Mouse (Mus musculus) embryonic facial prominence, embryonic 14.5 days (tissue): ENCODE data around the gene Pfdn2. TPM values are rescaled to one million over a fixed set of nuclear protein-coding genes. Genes with fewer than 3 reads are reported as not detected.
"Not testable (repeated sequence)": the region's sequence is repeated elsewhere in the genome, so short reads cannot be mapped to it uniquely, and the experiment has no call there.

Experiments used
- ATAC-seq: fragments of 200-750 bp; cut with Nextera tagmentation; 2 replicates; pipeline ENCODE4 v1.8.0; 2017; ENCODE audit warnings: low read depth, moderate number of reproducible peaks, moderate TSS enrichment
- DNase-seq: peaks from one replicate; pipeline ENCODE4 v3.0.0-alpha.2; 2015; ENCODE audit warnings: low spot score
- H3K27ac ChIP-seq: fragments of 300-500 bp; sonication (generic); replicated peaks from 2 replicates; pipeline ENCODE4 v1.5.1; 2014; ENCODE audit warnings: low read depth, mild to moderate bottlenecking, low read length, moderate library complexity
- H3K27me3 ChIP-seq: fragments of 300-500 bp; sonication (generic); replicated peaks from 2 replicates; pipeline ENCODE4 v1.6.1; 2014; ENCODE audit warnings: low read length; ENCODE audit not compliant: control insufficient read depth, insufficient read depth
- H3K36me3 ChIP-seq: fragments of 300-500 bp; sonication (generic); 2 replicates; pipeline ENCODE4 v1.6.1; 2014; ENCODE audit warnings: low read length, mixed read lengths; ENCODE audit not compliant: control insufficient read depth, insufficient read depth
- H3K4me1 ChIP-seq: fragments of 300-500 bp; sonication (generic); 2 replicates; pipeline ENCODE4 v1.6.1; 2014; ENCODE audit warnings: antibody characterized with exemption, low read length; ENCODE audit not compliant: control insufficient read depth, insufficient read depth
- H3K4me2 ChIP-seq: fragments of 300-500 bp; sonication (generic); 2 replicates; pipeline ENCODE4 v1.6.1; 2014; ENCODE audit warnings: low read depth, mild to moderate bottlenecking, low read length, moderate library complexity, mixed read lengths
- H3K4me3 ChIP-seq: fragments of 300-500 bp; sonication (generic); 2 replicates; pipeline ENCODE4 v1.5.1; 2014; ENCODE audit warnings: low read depth, mild to moderate bottlenecking, low read length
- H3K9ac ChIP-seq: fragments of 300-500 bp; sonication (generic); 2 replicates; pipeline ENCODE4 v1.6.1; 2014; ENCODE audit warnings: low read depth, mild to moderate bottlenecking, low read length, moderate library complexity, mixed read lengths
- H3K9me3 ChIP-seq: fragments of 300-500 bp; sonication (generic); 2 replicates; pipeline ENCODE4 v1.6.1; 2016; ENCODE audit warnings: low read length; ENCODE audit not compliant: control insufficient read depth
- WGBS: fragments of 180-500 bp; shearing (Covaris S2); extraction: QIAGEN DNeasy Blood & Tissue Kit; methylation state at CpG from one replicate; pipeline ENCODE4 v1.1.7; 2014; 5-methylcytosine and 5-hydroxymethylcytosine counted together
- polyA plus RNA-seq: library from polyadenylated mRNA; unstranded; fragments of >200 nt; fragmentation: Nextera tagmentation; extraction: Ambion mirVana; gene quantifications from 2 replicates; pipeline ENCODE4 v1.2.1, GENCODE M21; 2014

Gene Pfdn2
- polyA plus RNA-seq, 1 experiment from 2014 or later: 49.1 TPM

DNA sequence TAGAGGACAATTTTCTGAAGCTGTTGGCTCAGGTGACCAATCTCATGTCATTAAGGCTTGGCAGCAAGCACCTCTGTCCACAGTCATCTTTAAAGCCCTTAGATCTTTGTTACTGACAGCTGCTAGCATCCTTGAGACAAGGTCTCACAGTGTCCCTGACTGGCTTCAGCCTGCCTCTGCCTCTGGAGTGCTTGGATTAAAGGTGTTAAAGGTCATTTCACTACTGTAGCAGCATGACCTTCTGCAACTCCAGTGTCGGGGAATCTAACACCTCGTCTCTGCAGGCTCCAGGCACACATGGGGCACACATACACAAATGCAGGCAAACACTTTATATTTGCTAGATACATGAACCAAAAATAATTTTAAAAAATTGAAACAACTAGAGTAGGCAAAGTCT, 19.9 kb upstream of the Pfdn2 start:
- 82% methylated on average over 2 of the region's 2 CpGs for WGBS
- no peak overlapping the region for H3K9ac ChIP-seq

DNA sequence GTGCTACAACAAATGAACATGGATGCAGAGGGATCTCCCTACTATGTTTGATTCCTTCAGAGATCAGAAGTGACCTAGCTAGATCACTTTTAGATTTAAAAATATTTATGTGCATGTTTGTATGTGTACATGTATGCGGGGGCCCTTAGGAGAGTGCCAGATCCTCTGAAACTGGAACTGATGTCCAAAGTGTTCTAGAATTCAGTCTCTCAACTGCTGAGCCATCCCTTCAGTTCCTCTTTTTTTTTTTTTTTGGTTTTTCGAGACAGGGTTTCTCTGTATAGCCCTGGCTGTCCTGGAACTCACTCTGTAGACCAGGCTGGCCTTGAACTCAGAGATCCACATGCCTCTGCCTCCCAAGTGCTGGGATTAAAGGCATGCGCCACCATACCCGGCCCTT, 18.9 kb upstream of the Pfdn2 start:
- not testable (repeated sequence) for H3K36me3 ChIP-seq, H3K4me2 ChIP-seq, H3K4me3 ChIP-seq, H3K27me3 ChIP-seq, ATAC-seq, H3K9ac ChIP-seq, H3K27ac ChIP-seq, H3K9me3 ChIP-seq, DNase-seq
- WGBS: 84% methylated on average over 4 of the region's 4 CpGs
- peaks cover 18% of the 10 kb centered on the region for H3K4me1 ChIP-seq

More for the DNA sequence above, 19.9 kb upstream of the Pfdn2 start:
- DNase-seq: no peak
- no peaks in the 10 kb centered on the region for H3K27me3 ChIP-seq
- no peak overlapping the region for H3K4me3 ChIP-seq
- 0 out of 2 replicates have a peak, but pooled peaks cover 3% of the 10 kb centered on the region for H3K36me3 ChIP-seq
- no peak overlapping the region for H3K27ac ChIP-seq
- H3K4me2 ChIP-seq: no peak overlapping the region
- H3K9me3 ChIP-seq: no peaks in the 10 kb centered on the region
- H3K4me1 ChIP-seq: peaks cover 11% of the 10 kb centered on the region; the same call in 1 of the 2 replicates
- no peak for ATAC-seq

DNA sequence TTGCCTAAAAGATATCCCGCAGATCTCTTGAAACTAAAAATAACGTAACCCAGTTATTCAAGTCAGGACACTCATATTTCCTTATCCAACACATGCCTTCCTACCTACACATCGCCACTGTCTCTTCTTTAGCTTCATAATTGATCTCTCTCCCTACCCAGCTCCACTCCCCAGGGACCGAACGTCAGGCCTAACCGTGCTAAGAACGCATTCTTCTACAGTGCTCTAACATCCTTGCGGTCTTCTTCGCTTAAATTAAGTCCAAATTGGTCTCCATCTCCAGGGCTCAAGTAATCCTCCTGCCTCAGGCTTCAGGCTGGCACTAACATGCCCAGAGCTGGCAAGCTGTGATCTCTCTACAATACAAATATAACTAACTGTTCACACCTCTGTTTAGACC, 17.2 kb upstream of the Pfdn2 start:
- Histone ChIP-seq H3K36me3 (peaks cover 3% of the 10 kb centered on the region; the same call in 1 of the 2 replicates), H3K9me3 (no peaks in the 10 kb centered on the region), H3K27me3 (no peaks in the 10 kb centered on the region), H3K4me1 (peaks cover 18% of the 10 kb centered on the region), H3K4me3 (peak overlapping the region; percentile 83), H3K27ac (peak overlapping the region; percentile 98), H3K9ac (peak overlapping the region; percentile 98), H3K4me2 (peak overlapping the region; percentile 64)
- ATAC-seq: no peak
- WGBS: 24% methylated on average over 9 of the region's 9 CpGs
- peak; percentile 52 for DNase-seq

DNA sequence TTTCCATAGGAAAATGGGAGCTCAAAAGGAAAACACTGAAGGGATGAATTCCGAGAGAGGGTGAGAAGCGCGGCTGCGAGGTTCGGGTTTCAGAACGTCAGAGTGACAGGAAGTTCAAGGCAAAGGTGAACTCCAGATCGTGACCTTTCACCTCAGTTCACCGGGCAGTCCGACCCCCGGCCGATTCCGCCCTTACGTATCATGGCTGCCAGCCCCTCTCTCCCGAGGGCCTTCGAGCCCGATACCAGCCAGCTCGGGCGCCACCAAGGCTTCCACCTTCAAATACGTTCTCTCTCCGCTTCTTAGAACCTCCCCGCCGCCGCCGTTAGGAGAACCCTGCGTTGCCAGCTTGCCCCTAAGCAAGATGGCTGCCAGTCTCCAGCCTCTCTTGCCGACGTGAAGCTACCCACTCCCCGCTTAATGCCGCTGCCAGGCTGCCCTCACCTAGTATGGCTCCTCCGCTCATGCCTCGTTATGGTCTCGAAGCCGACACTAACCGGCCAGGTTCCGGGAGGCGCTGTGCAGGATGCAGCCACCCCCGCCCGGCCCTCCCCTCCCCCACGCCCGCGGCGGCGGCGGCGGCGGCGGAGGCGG, 16.5 kb upstream of the Pfdn2 start, which contains the start of gene Dedd:
TSS of gene Dedd (plus strand) at position 307 of the 594 bp plus-strand sequence.
- Histone ChIP-seq H3K9me3 (no peaks in the 10 kb centered on the region), H3K27ac (peak within 1 kb of the TSS; percentile 98), H3K9ac (peak within 1 kb of the TSS; percentile 98), H3K4me3 (peak within 1 kb of the TSS; percentile 83), H3K36me3 (peaks cover 8% of the 10 kb centered on the region; the same call in 1 of the 2 replicates), H3K4me1 (peaks cover 18% of the 10 kb centered on the region), H3K4me2 (peak within 1 kb of the TSS; percentile 64), H3K27me3 (no peaks in the 10 kb centered on the region)
- ATAC-seq (peak; percentile 95), DNase-seq (peak; percentile 98)
- WGBS: under 1% methylated on average over 40 of the region's 48 CpGs

DNA sequence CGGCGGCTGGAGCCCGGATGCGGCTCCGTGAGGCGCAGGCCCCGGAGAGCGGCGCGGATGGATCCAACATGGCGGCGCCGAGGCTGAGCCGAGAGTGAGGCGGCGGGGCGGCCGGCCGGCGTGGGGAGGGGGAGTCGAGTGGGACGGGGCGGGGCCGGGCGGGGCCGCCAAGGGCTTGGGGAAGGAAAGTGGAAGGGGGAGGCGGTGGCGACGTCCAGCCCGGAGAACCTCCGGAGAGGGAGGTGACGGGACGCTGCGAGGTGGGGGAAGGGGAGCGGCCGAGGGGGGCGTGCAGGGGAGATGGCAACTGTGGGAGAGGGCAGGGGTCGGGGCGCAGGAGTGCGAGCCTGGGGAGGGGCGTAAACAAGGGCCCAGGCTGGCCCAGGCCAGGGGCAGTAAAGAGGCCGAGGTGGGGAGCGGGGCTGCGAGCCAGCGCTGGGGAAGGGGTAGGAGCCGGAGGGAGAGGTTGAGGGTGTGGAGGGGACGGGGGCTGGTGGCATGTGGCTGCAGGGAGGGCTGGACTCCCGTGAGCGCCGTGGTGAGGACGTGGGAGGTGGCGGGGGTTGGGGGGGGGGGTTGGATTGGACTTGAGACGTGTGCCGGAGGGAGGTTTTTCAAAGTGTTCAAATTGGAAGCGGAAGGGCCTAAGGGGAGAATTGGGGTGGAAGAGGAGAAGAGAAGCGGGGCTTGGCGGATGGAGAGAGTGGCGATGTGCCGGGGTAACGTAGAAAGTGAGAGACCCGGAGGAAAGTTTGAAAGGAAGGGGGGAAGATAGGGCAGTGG, 15.8 kb upstream of the Pfdn2 start:
- no peaks in the 10 kb centered on the region for H3K9me3 ChIP-seq
- peak overlapping the region; percentile 98 for H3K27ac ChIP-seq
- H3K4me1 ChIP-seq: peaks cover 18% of the 10 kb centered on the region
- peak overlapping the region; percentile 83 for H3K4me3 ChIP-seq
- H3K36me3 ChIP-seq: peaks cover 8% of the 10 kb centered on the region; the same call in 1 of the 2 replicates
- H3K9ac ChIP-seq: peak overlapping the region; percentile 98
- no peaks in the 10 kb centered on the region for H3K27me3 ChIP-seq
- ATAC-seq (peak; percentile 88), DNase-seq (peak; percentile 94)
- under 1% methylated on average over 49 of the region's 61 CpGs for WGBS
- peak overlapping the region; percentile 64 for H3K4me2 ChIP-seq

DNA sequence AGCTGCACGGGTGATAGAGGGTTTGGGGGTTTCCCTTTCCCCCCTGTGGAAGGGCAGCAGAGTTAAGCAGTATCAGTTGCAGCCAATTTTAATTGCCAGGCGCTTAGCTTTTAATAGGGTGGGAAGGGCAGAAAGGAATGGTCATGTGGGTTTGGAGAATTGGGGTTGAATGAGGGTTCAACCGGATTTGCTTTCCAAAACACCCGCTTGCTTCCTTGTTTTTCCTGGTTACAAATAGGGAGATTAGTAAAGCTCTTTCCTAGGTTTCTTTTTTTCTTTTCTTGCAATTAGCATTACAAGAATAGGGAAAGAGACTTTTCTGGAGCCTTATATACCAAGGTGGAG, 15.3 kb upstream of the Pfdn2 start:
- no peaks in the 10 kb centered on the region for H3K27me3 ChIP-seq
- peak overlapping the region; percentile 98 for H3K9ac ChIP-seq
- peak overlapping the region; percentile 98 for H3K27ac ChIP-seq
- DNase-seq (peak; percentile 72), ATAC-seq (0 out of 2 replicates have a peak, but pooled peaks have one; percentile 2)
- WGBS: 0% methylated on average over 4 of the region's 4 CpGs
- peak overlapping the region; percentile 83 for H3K4me3 ChIP-seq
- peaks cover 18% of the 10 kb centered on the region for H3K4me1 ChIP-seq
- H3K36me3 ChIP-seq: peaks cover 5% of the 10 kb centered on the region; the same call in 1 of the 2 replicates
- no peaks in the 10 kb centered on the region for H3K9me3 ChIP-seq
- H3K4me2 ChIP-seq: peak overlapping the region; percentile 64

DNA sequence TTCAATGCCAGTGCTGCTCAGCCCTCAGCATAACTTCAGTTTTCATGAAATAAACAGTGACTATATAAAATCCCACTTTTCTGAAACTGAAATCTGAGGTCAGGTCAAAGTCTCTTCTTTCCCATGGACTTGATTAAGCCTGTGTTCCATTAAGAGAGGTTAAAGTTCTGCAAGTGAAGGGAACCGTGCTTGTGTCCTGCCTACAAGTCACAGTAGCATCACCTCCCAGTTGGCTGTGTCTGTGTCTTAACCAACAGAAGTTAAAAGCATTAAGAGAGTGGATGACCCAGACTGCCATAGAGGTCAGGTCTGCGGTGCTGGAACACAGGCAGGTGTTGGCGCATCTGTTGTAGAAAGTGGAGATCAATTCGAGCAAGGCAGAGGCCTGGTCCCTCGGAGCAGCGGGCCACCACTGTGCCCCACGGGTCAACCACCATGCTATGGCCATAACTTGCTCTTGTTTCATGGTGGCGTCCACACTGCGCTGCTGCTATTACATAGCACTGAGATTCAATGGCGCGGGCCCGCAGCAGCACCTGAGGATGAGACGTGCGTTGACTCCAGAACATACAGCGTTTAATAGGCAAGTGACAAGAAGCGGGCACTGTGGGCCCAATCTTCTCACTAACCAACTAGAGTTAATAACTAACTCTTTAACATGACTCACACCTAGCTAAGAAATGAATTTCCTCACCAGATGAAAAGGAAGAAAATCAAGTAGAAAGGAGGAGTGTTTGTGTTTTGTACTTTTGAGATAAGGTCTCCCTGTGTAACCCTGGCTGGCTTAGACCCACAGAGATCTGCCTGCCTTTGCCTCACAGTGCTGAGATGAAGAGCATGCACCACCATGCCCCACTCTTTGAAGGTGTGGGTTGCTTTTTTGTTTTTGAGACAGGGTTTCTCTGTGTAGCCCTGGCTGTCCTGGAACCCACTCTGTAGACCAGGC, 2.9 kb upstream of the Pfdn2 start:
- no peak for ATAC-seq
- no peak for DNase-seq
- Histone ChIP-seq H3K4me1 (0 out of 2 replicates have a peak, but pooled peaks cover 4% of the 10 kb centered on the region), H3K27ac (no peak overlapping the region), H3K9me3 (no peaks in the 10 kb centered on the region), H3K4me3 (no peak overlapping the region), H3K36me3 (peaks cover 60% of the 10 kb centered on the region), H3K4me2 (no peak overlapping the region), H3K27me3 (no peaks in the 10 kb centered on the region), H3K9ac (no peak overlapping the region)
- WGBS: 93% methylated on average over 16 of the region's 16 CpGs
